8 mouse cellular contexts compared by ENCODE assay signal in genomic region chr16:3847871-3848270, GRCm38 (mm10). TPM values are rescaled to one million over a fixed set of nuclear protein-coding genes. Genes with fewer than 3 reads are reported as not detected.
DNase-seq lines count a peak whose midpoint lies in the region; ATAC-seq and TF ChIP-seq lines count a peak whose summit lies in the region.

No protein-coding gene starts in this region.

- H3K36me3 ChIP-seq in liver, adult 2 months (ENCODE audit: control insufficient read depth, insufficient read depth, low read length) = no peaks in the 10 kb centered on the region
- H3K36me3 ChIP-seq in embryonic facial prominence, embryonic 12.5 days = no peaks in the 10 kb centered on the region
- no peaks in the 10 kb centered on the region for H3K36me3 ChIP-seq in hindbrain, postnatal 0 days (ENCODE audit: insufficient read depth, low read length)
- H3K36me3 ChIP-seq in myocyte (ENCODE audit: control insufficient read depth, insufficient read depth) = no peaks in the 10 kb centered on the region

- H3K27ac ChIP-seq in liver, adult 2 months (replicated peaks; ENCODE audit: insufficient read depth, low read depth, low read length) = no peak overlapping the region
- H3K27ac ChIP-seq in embryonic facial prominence, embryonic 12.5 days = no peak overlapping the region
- H3K27ac ChIP-seq in hindbrain, postnatal 0 days = no peak overlapping the region
- no peak overlapping the region for H3K27ac ChIP-seq in cerebellum, adult 2 months (ENCODE audit: insufficient read depth, low read length)

- peak overlapping the region; percentile 66 for H3K4me2 ChIP-seq in embryonic facial prominence, embryonic 12.5 days (replicated peaks)
- H3K4me2 ChIP-seq in hindbrain, postnatal 0 days (ENCODE audit: low read depth, low read length) = peak overlapping the region; percentile 78
- H3K4me2 ChIP-seq in myocyte (ENCODE audit: low read depth) = peak overlapping the region; percentile 93

- no peak for TF ChIP-seq POLR2A in liver, adult 2 months (IDR thresholded peaks at IDR 0.05; ENCODE audit: extremely low read depth, insufficient read depth, low read length)
- no peak for TF ChIP-seq POLR2A in myocyte (IDR thresholded peaks at IDR 0.05; ENCODE audit: insufficient read length, low read depth)
- no peak for TF ChIP-seq POLR2A in cerebellum, adult 2 months (IDR thresholded peaks at IDR 0.05; ENCODE audit: borderline replicate concordance, insufficient read depth, low read length)

- H3K9ac ChIP-seq in liver, adult 2 months (ENCODE audit: low read depth, low read length) = no peak overlapping the region
- H3K9ac ChIP-seq in embryonic facial prominence, embryonic 12.5 days = peak overlapping the region; percentile 68; the same call in 1 of the 2 replicates
- peak overlapping the region; percentile 59; the same call in 1 of the 2 replicates for H3K9ac ChIP-seq in hindbrain, postnatal 0 days (replicated peaks; ENCODE audit: low read length)

- 72% methylated on average over 4 of the region's 4 CpGs for WGBS in liver, adult 2 months
- 56% methylated on average over 4 of the region's 4 CpGs for WGBS in embryonic facial prominence, embryonic 12.5 days
- WGBS in hindbrain, postnatal 0 days = 68% methylated on average over 4 of the region's 4 CpGs
- 73% methylated on average over 4 of the region's 4 CpGs for WGBS in cerebellum, adult 2 months

- ATAC-seq in embryonic facial prominence, embryonic 12.5 days (ENCODE audit: insufficient number of reproducible peaks, insufficient read depth, low FRiP score, low TSS enrichment) = no peak
- no peak for ATAC-seq in hindbrain, postnatal 0 days

- no peaks in the 10 kb centered on the region for H3K9me3 ChIP-seq in embryonic facial prominence, embryonic 12.5 days
- no peaks in the 10 kb centered on the region for H3K9me3 ChIP-seq in hindbrain, postnatal 0 days (ENCODE audit: low read length)

- H3K79me2 ChIP-seq in liver, adult 2 months (ENCODE audit: control insufficient read depth, insufficient read depth, low read length) = no peaks in the 10 kb centered on the region
- no peaks in the 10 kb centered on the region for H3K79me2 ChIP-seq in myocyte (ENCODE audit: control insufficient read depth, insufficient read depth)

- peak overlapping the region; percentile 29 for H3ac ChIP-seq in myocyte (ENCODE audit: control insufficient read depth, insufficient read length)

- peak overlapping the region; percentile 52; the same call in 1 of the 2 replicates for H3K4me3 ChIP-seq in liver, adult 2 months (ENCODE audit: insufficient read depth, low read depth, low read length)
- H3K4me3 ChIP-seq in embryonic facial prominence, embryonic 12.5 days = peak overlapping the region; percentile 67
- peak overlapping the region; percentile 72 for H3K4me3 ChIP-seq in hindbrain, postnatal 0 days (ENCODE audit: low read length)
- H3K4me3 ChIP-seq in myocyte = peak overlapping the region; percentile 58
- H3K4me3 ChIP-seq in cerebellum, adult 2 months (replicated peaks; ENCODE audit: insufficient read depth, low read depth, low read length) = no peak overlapping the region

- no peak for TF ChIP-seq CTCF in liver, adult 2 months (IDR thresholded peaks at IDR 0.05; ENCODE audit: low read depth, low read length)
- TF ChIP-seq CTCF in hindbrain, postnatal 0 days (IDR thresholded peaks at IDR 0.05; ENCODE audit: low read depth) = no peak; the same call in 1 of the 2 replicates
- TF ChIP-seq CTCF in cerebellum, adult 2 months (IDR thresholded peaks at IDR 0.05; ENCODE audit: borderline replicate concordance, insufficient read depth, low read depth, low read length) = no peak

- H3K4me1 ChIP-seq in liver, adult 2 months (ENCODE audit: control insufficient read depth, insufficient read depth, low read length) = peaks cover 11% of the 10 kb centered on the region
- H3K4me1 ChIP-seq in embryonic facial prominence, embryonic 12.5 days = peaks cover 7% of the 10 kb centered on the region
- 0 out of 2 replicates have a peak, but pooled peaks cover 1% of the 10 kb centered on the region for H3K4me1 ChIP-seq in hindbrain, postnatal 0 days (ENCODE audit: insufficient read depth, low read length)
- no peaks in the 10 kb centered on the region; the same call in 1 of the 2 replicates for H3K4me1 ChIP-seq in cerebellum, adult 2 months (ENCODE audit: control insufficient read depth, insufficient read depth, low read length)

- H3K27me3 ChIP-seq in liver, adult 2 months (ENCODE audit: control insufficient read depth, insufficient read depth, low read length) = no peaks in the 10 kb centered on the region
- H3K27me3 ChIP-seq in embryonic facial prominence, embryonic 12.5 days = no peaks in the 10 kb centered on the region
- no peaks in the 10 kb centered on the region for H3K27me3 ChIP-seq in hindbrain, postnatal 0 days (ENCODE audit: insufficient read depth, low read length)
- no peaks in the 10 kb centered on the region for H3K27me3 ChIP-seq in myocyte (ENCODE audit: control insufficient read depth, insufficient read depth, insufficient read length)
- no peaks in the 10 kb centered on the region for H3K27me3 ChIP-seq in cerebellum, adult 2 months (ENCODE audit: control insufficient read depth, insufficient read depth, low read length)

- DNase-seq in liver, adult 2 months (ENCODE audit: extremely low read depth, low read depth, low spot score) = no peak
- no peak for DNase-seq in liver
- no peak for DNase-seq in hindbrain, postnatal 0 days (ENCODE audit: low spot score)
- no peak for DNase-seq in cerebellum, adult 2 months
- no peak for DNase-seq in layer of hippocampus, postnatal 25 days (ENCODE audit: extremely low spot score in 1 of 2, low spot score in 1 of 2)
- DNase-seq in frontal cortex, postnatal 14 days (ENCODE audit: low spot score in 2 of 2) = no peak

TF ChIP-seq in myocyte, 11 proteins besides CTCF, POLR2A, EP300 and RAD21 (continues in another document):
- TF ChIP-seq TCF12 (IDR thresholded peaks at IDR 0.05; ENCODE audit: insufficient read depth, poor library complexity, severe bottlenecking) (no peak), USF1 (IDR thresholded peaks at IDR 0.05; ENCODE audit: low read depth) (no peak), SRF (IDR thresholded peaks at IDR 0.05; ENCODE audit: control insufficient read depth, insufficient read length, low read depth) (no peak), TCF3 (IDR thresholded peaks at IDR 0.05; ENCODE audit: insufficient read length, low read depth) (no peak), E2F4 (IDR thresholded peaks at IDR 0.05; ENCODE audit: insufficient read depth) (no peak), REST (IDR thresholded peaks at IDR 0.05; ENCODE audit: insufficient read depth, insufficient read length) (no peak), MYOG (IDR thresholded peaks at IDR 0.05; ENCODE audit: control insufficient read depth in 1 of 3, insufficient read depth in 1 of 3, insufficient read length in 2 of 3, low read depth in 2 of 3) (no peak), MAX (IDR thresholded peaks at IDR 0.05; ENCODE audit: low read depth) (no peak)

RNA-seq across cellular contexts. Expression of gene Zfp174, which starts 0.8 kb away (rescaled TPM):
- total RNA-seq in liver, adult 2 months (2014; rRNA removed) = 1.3 and 1.5 TPM in 2 replicates
- polyA plus RNA-seq in liver, adult 2 months (2012; rRNA removed) = 0.71 and 0.73 TPM in 2 replicates
- polyA plus RNA-seq in embryonic facial prominence, embryonic 12.5 days (2016; fragmentation: Nextera tagmentation; extraction: Ambion mirVana) = 1.7 and 1.9 TPM in 2 replicates
- 3.4 and 3.6 TPM in 2 replicates for total RNA-seq in hindbrain, postnatal 0 days (2014; rRNA removed)
- polyA plus RNA-seq in hindbrain, postnatal 0 days (2015; fragmentation: Nextera tagmentation; extraction: Ambion mirVana) = 1.2 and 1.3 TPM in 2 replicates
- polyA plus RNA-seq in myocyte (2012; fragmentation: generic; extraction: Trizol) = 0.70 TPM
- polyA plus RNA-seq in cerebellum, adult 2 months (2012; rRNA removed) = 1.8 and 2.2 TPM in 2 replicates
- 1 to 10 TPM; 3.9 to 4.9 TPM for total RNA-seq in layer of hippocampus, postnatal 25 days (2021)

RNA-seq across cellular contexts. Expression of gene Olfr15, which starts 17.2 kb away (rescaled TPM):
- not detected in 2 replicates for total RNA-seq in liver, adult 2 months (2014; rRNA removed)
- not detected in 2 replicates for polyA plus RNA-seq in liver, adult 2 months (2012; rRNA removed)
- 0.42 and 0.59 TPM in 2 replicates for polyA plus RNA-seq in embryonic facial prominence, embryonic 12.5 days (2016; fragmentation: Nextera tagmentation; extraction: Ambion mirVana)
- total RNA-seq in hindbrain, postnatal 0 days (2014; rRNA removed) = not detected in 2 replicates
- polyA plus RNA-seq in hindbrain, postnatal 0 days (2015; fragmentation: Nextera tagmentation; extraction: Ambion mirVana) = not detected in 2 replicates
- not detected for polyA plus RNA-seq in myocyte (2012; fragmentation: generic; extraction: Trizol)
- not detected in 2 replicates for polyA plus RNA-seq in cerebellum, adult 2 months (2012; rRNA removed)
- not detected for total RNA-seq in layer of hippocampus, postnatal 25 days (2021)

RNA-seq across cellular contexts. Expression of gene Naa60, which starts 24.3 kb away (rescaled TPM):
- 32.0 and 43.4 TPM in 2 replicates for total RNA-seq in liver, adult 2 months (2014; rRNA removed)
- 83.0 and 88.5 TPM in 2 replicates for polyA plus RNA-seq in liver, adult 2 months (2012; rRNA removed)
- polyA plus RNA-seq in embryonic facial prominence, embryonic 12.5 days (2016; fragmentation: Nextera tagmentation; extraction: Ambion mirVana) = 56.6 and 58.3 TPM in 2 replicates
- 76.7 and 89.6 TPM in 2 replicates for total RNA-seq in hindbrain, postnatal 0 days (2014; rRNA removed)
- 85.7 and 91.6 TPM in 2 replicates for polyA plus RNA-seq in hindbrain, postnatal 0 days (2015; fragmentation: Nextera tagmentation; extraction: Ambion mirVana)
- polyA plus RNA-seq in myocyte (2012; fragmentation: generic; extraction: Trizol) = 31.2 TPM
- polyA plus RNA-seq in cerebellum, adult 2 months (2012; rRNA removed) = 115 and 116 TPM in 2 replicates
- 100 to 1,000 TPM; 104 to 107 TPM for total RNA-seq in layer of hippocampus, postnatal 25 days (2021)

RNA-seq across cellular contexts. Expression of gene Zfp597, which starts 36.5 kb away (rescaled TPM):
- 8.5 and 10.1 TPM in 2 replicates for total RNA-seq in liver, adult 2 months (2014; rRNA removed)
- polyA plus RNA-seq in liver, adult 2 months (2012; rRNA removed) = 1.6 and 2.1 TPM in 2 replicates
- 6.1 and 8.3 TPM in 2 replicates for polyA plus RNA-seq in embryonic facial prominence, embryonic 12.5 days (2016; fragmentation: Nextera tagmentation; extraction: Ambion mirVana)
- 21.4 and 24.4 TPM in 2 replicates for total RNA-seq in hindbrain, postnatal 0 days (2014; rRNA removed)
- polyA plus RNA-seq in hindbrain, postnatal 0 days (2015; fragmentation: Nextera tagmentation; extraction: Ambion mirVana) = 10.0 and 11.9 TPM in 2 replicates
- polyA plus RNA-seq in myocyte (2012; fragmentation: generic; extraction: Trizol) = 1.7 TPM
- 14.1 and 14.3 TPM in 2 replicates for polyA plus RNA-seq in cerebellum, adult 2 months (2012; rRNA removed)
- total RNA-seq in layer of hippocampus, postnatal 25 days (2021) = 10 to 100 TPM; 21.8 to 23.2 TPM

RNA-seq across cellular contexts. Expression of gene Gm20695, which starts 36.6 kb away (rescaled TPM):
- total RNA-seq in liver, adult 2 months (2014; rRNA removed) = 0.40 and 0.46 TPM in 2 replicates
- 0.13 and 0.19 TPM in 2 replicates for polyA plus RNA-seq in liver, adult 2 months (2012; rRNA removed)
- 2.1 and 2.3 TPM in 2 replicates for polyA plus RNA-seq in embryonic facial prominence, embryonic 12.5 days (2016; fragmentation: Nextera tagmentation; extraction: Ambion mirVana)
- 2.9 and 10.9 TPM in 2 replicates for total RNA-seq in hindbrain, postnatal 0 days (2014; rRNA removed)
- 1.0 and 3.2 TPM in 2 replicates for polyA plus RNA-seq in hindbrain, postnatal 0 days (2015; fragmentation: Nextera tagmentation; extraction: Ambion mirVana)
- 0.18 TPM for polyA plus RNA-seq in myocyte (2012; fragmentation: generic; extraction: Trizol)
- 0.69 and 1.4 TPM in 2 replicates for polyA plus RNA-seq in cerebellum, adult 2 months (2012; rRNA removed)
- total RNA-seq in layer of hippocampus, postnatal 25 days (2021) = 1 to 10 TPM in 1 of 2 experiments, under 1 TPM in 1; 0.44 to 1.8 TPM
